Mouse (Mus musculus): ENCODE measurements around the gene Tmem108.

DNA sequence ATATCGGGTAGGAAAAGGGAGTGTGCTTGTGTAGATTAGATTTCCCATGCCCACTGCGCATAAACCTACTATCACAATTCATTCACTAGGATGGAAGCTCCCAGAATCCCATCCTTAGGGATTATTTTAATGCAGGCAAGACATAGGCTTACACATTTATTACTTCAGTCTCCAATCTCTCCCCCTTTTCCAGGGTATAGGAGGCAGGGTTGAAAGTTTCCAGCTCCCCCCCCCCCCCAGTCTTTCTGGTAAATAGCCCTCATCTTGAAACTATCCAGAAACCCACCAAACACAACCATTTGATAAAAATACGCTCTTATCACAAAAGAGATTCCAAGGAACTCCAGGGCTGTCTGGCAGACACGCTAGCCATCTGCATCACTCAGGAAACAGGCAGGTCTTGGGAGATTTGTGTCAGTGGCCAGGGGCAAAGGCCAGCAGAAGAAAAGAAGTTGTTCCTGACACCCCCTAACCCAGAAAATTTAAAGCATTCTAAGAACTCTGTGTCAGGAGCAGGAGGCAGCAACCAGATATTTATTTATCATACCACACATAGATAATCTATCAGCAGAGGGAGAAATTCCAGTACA is 79.8 kb downstream of the Tmem108 start:
- no peak for TF ChIP-seq CTCF (IDR thresholded peaks at IDR 0.05; ENCODE audit: borderline replicate concordance, extremely low read depth, insufficient read depth, insufficient read length)
- TF ChIP-seq POLR2A (IDR thresholded peaks at IDR 0.05; ENCODE audit: borderline replicate concordance, extremely low read depth, insufficient read depth, insufficient read length, poor library complexity, severe bottlenecking) = no peak

All from brain, embryonic 14.5 days (tissue).